Mouse (Mus musculus): ENCODE results near the gene Cnnm3.

GRCm38 (mm10) chr1:36473211-36473780 is 38.4 kb upstream of the Cnnm3 start:
- TF ChIP-seq ZNF384 (IDR thresholded peaks at IDR 0.05; ENCODE audit: low read depth, low read length), result no peak
- TF ChIP-seq ZC3H11A (IDR thresholded peaks at IDR 0.05; ENCODE audit: borderline replicate concordance, low read depth, low read length), result no peak
